Mouse (Mus musculus) activated CD4-positive, CD25-positive, alpha-beta regulatory T cell, adult 4 months (primary cell): ENCODE data around the gene Gm10260. TPM values are rescaled to one million over a fixed set of nuclear protein-coding genes. Genes with fewer than 3 reads are reported as not detected.

Source experiments
- ATAC-seq: one replicate; pipeline ENCODE4 v1.8.0; 2017
- polyA plus RNA-seq, 2 experiments: library from polyadenylated mRNA; unstranded; fragments of 100-300 nt; shearing (Covaris generic); gene quantifications; one replicate each; pipeline ENCODE4 v1.2.1; 2017

Gm10260 gene
- polyA plus RNA-seq, 2 experiments from 2014 or later = 8.6 to 23.0 TPM

DNA sequence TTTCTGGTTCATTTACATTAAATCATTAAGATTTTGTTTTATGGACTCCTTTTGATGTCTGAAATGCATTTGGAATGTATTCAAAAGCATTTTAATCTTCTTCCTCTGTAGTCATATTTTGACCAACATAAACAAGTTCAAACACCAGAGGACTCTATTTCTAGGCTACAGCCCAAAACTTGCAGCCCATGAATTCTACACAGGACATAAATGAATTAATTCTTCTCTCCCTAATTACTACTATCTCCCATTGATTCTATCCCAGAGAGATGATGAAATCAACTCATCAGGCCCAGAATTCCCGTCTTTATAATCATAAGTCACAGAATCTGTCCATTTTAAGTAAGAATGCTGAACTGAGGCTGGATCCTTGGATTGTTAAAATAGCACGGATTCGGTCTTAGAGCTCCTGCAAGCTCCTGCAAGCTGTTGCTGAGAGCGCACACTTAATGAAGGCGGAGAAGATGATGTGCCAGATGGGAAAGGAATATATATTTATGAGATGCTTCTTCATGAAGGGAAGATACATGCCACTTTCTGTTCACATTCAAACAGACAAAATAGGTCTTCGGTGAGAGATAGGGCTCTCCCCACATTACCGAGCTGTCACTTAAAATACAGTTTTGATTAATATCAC lies 7.7 kb upstream of the Gm10260 start:
- ATAC-seq = no peak

DNA sequence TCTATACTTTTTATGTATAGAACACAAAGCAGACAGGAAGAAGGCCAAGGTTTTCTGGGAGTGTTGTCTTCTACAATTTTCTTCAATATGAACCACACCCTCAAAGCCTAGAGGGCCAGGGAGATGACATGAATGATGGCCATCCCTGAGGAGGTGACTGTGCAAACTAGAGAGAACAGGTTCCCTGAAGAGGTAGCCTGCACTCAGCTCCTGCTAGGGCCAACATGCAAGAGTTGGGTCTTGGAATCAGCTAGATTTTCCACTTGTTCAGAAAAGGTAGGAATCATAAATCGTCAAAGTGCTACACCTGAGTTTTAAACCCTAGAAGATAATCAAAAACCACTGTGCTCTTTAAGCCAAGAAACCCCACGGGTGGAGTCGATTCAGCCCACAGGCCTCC lies 6.2 kb upstream of the Gm10260 start:
- no peak for ATAC-seq

DNA sequence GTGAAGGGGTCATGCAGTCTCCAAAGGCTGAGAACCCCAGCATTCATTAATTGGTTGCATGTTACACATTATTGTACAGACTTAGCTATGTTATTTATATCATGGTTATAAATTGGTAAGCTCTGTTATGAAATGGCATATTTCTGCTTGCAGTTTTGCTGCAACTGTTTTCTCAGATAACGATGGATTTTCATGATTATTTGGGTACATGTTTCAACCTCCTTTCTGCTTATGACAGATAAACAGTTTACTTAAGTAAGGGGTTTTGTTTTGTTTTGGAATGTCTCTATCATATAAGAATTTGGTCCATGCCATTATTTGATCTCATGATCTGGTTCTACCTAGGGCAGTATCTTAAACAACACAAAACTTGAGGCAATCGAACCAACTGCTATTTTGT lies 5.5 kb upstream of the Gm10260 start:
- no peak for ATAC-seq

DNA sequence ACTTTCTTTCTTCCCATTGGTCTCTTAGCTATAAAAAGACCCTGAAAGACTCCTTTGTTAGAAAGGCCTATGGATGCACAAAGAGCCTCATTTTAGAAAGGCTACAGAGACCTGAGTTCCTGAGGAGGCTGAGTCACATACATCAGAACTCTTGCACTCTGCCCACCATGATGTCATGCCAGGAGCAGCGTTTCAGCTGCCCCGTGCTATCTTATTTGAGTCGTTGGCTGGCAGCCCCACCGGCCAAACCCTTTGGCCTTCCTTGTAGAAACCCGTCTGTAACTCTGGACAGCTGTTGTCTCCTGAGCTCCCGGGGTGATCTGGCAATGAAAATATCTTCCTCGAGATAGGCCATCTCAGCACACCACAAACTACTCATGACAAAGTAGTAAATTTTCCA lies 3.6 kb upstream of the Gm10260 start:
- no peak for ATAC-seq

DNA sequence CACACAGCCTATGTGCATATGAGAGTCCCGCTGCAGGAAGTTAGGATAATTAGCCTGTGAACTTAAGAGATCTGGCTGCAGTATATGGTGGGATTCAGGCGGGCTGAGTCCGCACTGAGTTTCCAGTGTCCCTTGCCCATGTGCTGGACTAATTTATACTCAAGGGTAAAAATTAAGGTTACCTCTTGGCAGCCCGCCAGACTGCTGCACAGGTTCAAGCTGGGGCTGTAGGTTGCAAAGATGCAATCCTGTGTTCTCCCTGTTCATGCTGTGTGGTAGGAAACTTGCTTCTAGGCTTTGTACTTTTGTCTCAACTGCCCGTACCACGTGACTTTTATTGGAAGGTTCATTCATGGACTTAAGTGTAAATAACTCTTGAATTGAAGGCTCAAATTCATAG lies 3.0 kb upstream of the Gm10260 start:
- ATAC-seq = no peak

DNA sequence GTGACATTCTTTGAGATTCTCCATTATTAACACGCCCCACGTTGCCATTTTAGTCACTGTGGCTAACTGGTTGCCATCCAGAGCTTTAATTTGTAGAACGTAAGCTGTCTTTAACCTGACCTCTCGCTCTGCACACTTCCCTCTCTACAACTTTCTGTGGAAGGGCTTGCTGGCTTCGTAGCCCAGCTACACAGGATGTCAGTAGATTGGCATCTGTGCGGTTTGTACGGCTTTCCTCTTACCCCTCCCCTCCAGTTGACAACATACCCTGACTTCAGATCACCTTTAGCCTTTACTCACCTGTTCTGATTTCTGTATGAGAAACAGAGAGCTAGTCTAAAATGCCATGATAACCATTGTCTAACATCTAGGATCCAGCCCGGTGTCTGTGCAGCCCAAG lies 1.7 kb upstream of the Gm10260 start:
- ATAC-seq = peak; percentile 91

DNA sequence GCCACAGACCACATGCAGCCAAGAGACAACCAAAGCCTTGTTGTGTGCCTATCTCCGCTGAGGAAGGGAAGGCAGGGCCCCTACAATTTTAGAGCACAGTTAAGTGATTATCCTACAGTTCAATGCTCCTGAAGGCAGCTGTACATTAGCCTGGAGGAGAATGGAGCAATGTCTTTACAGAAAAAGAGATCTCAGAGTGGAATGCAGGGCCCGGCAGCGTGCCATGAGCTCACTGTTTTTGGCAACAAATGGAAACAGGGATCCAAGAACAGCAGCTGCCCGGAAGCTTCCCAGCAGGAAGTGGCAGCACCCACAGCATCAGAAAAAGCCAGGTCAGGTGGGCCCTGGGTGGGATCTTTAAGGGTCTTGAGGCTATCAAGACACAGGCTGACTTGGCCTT lies 3.4 kb downstream of the Gm10260 start:
- ATAC-seq = no peak

DNA sequence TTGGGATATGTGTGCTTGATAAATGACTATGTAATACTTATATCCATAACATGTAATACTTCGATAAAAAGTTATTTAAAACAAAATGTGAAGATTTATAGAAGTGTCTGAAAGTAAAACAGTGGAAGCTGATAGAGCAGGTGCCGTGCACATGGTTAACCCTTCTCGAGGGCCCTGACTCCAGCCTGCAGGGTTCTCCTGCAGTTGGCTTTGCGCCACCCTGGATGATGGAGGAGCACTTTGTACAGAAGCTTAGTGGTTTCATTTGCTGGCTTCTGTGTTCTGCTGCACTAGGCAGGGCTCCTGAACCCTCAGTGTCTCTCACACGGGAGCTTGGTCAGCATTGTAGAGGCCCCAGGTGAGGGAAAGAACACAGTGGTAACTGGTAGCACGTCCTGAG lies 4.3 kb downstream of the Gm10260 start:
- ATAC-seq = no peak

DNA sequence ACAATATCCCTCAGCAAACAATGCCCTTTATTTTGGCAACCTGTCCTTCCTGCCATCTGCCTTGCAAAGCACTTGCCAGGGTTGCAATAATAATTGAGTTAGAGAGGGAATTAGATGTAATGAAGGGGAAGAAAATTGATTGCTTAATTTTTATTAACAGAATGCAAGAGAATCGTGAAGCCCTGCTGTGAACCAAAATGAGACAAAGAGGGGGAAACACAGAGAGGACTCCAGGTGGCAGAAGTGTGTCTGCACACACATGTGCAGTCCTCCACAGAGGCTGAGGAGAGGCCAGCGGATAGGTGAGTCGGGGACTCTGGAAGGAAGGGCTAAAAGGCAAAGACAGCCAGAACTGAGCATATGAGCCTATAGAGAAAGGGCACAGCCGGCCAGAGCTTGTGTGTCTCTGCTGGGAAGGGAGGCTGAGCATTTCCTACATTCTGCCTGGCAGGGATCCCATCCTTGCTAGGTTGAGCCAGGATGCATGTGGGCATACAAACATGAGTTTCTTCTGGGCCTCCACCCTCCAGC lies 9.5 kb downstream of the Gm10260 start:
- ATAC-seq = no peak

DNA sequence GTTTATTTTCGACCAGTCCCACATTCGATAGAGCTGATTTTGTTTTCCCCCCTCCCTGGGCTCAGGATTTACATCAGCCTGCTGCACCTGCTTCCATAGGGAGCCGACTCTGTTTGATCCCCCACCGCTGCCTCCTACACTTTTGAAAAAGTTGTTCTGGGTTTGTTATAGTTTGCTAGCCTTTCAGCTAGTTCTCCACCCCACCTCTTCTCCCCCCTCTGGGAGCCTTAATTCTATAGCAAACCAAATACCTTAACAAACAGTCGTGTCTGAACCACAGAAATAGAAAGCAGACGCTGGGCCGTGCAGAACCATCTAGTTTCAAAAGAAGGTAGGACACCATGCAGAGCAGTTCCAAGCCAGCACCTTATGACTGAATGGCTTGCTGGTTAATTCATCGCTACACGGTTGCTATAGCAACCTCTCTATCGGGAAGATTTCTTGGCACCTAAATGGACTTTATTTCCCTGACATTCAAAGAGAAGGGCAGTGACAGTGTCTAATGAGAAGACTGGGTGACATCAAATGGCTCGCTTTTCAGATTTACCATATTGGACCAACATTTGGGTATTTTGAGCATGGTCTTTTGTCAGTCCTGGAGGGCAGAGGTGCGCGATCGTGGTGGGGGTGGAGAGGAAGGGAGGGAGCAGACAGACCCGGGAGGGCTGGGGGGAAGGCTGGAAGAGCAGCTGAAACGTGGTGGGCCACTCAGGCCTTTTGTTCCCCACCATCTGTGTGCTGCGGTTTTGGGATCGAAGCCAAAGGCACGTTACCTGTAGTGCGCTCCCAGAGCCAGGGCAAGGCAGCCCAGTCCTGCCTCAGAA lies 13.2 kb downstream of the Gm10260 start:
- no peak for ATAC-seq

DNA sequence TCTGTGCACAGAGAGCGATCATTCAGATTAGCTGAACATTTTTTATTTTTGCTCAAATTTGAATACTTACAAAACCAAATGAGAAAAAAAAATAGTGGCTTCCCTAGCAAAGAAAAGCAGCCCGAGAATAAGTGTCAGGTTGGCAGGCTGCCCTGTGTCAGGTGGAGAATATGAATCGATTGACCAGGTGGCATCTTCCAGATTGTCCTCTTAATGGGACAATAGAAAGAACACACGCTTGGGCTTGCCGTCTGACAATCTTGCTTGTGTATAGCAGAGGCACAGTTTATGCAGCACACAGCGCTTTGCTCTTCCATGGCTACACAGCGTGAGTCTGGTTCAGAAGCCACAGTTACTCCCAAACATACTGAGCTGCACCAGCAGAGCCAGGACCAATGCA lies 15.8 kb downstream of the Gm10260 start:
- no peak for ATAC-seq

DNA sequence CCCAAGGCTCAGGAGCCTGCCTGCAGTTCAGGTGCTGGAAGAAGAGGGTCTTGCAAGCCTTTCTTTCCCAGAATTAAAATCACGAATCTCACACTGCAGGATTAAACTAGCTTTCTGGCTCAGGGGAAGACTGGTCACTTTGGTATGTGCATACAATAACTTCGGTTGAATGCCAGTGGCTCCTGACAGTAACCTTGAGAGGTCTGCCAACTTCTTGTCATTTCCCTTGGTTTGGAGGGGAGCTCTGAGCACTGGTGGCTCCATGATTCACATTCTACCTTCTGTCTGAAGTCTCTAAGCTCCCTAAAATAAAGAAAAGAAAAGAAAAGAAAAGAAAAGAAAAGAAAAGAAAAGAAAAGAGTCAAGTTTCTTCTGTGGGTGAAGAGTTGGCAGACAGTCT lies 16.4 kb downstream of the Gm10260 start:
- no peak for ATAC-seq

DNA sequence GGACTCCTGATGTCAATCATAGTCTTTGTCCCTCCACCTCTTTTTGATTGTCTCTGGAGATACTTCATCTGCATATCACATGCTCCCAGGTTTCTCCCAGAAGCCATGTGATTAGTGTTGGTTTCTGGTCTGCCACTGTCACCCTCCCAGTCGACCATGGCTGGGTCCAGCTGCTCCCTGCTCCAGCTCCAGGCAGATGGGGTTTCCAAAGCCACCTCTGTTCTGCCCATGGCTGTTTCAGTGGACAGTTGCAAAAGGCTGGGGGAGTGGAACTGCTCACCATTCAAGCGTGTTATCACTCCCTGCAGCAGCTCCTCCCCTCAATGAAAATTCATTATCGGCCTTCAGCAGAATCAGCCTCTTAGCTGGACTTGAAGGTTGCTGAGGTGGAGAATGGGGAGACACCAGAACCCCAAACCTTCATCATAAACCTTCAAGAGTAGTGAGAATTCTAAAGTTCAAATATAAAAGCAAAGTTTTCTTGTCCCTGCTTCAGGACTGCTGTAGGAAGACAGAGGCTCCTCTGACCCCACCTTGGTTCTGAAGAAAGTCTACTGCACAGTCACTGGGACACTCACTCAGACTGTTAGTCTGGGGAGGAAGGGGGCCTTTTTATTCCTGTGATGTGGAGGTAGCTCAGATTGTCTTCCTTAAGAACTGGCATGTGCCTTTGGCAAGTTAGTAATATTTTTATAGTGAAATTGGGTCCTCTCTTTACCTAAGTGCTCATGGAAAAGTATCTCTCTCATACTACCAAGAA lies 17.0 kb downstream of the Gm10260 start:
- ATAC-seq = no peak

DNA sequence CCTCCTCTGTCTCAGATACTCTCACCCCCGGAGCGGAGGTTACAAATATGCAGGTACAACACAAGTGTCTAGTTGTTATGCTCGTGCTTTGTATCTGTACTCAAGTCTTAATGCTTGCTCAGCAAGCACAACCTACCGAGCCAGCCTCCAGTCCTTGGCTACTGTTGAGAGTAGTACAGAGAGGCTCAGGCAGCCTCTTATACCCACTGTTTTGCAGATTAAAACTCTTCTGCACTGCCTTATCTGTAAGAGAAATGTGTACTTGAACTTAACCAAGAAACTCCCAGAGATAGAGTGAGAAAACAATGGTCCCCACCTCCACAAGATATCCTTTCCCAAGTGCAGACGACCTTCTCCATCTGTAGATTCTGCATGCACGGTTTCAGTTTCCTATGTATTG lies 24.5 kb downstream of the Gm10260 start:
- no peak for ATAC-seq

DNA sequence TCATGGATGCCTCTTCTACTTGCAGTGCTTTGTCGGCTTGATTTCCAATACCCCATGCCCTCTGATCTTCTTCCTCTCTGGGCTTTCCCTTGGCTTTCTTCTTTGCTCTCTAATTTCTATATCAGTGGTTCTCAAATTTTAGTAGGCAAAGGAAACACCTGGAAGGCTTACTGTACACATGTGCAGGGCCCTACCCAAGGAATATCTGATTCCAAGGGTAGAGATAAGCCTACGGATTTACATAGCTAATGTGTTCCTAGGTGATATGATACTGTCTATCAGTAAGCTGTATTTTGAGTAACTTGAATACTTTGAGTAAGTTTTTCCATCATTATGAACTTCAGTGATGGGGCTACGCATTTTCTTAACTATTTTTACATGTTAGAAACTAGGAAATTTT lies 25.7 kb downstream of the Gm10260 start:
- no peak for ATAC-seq

DNA sequence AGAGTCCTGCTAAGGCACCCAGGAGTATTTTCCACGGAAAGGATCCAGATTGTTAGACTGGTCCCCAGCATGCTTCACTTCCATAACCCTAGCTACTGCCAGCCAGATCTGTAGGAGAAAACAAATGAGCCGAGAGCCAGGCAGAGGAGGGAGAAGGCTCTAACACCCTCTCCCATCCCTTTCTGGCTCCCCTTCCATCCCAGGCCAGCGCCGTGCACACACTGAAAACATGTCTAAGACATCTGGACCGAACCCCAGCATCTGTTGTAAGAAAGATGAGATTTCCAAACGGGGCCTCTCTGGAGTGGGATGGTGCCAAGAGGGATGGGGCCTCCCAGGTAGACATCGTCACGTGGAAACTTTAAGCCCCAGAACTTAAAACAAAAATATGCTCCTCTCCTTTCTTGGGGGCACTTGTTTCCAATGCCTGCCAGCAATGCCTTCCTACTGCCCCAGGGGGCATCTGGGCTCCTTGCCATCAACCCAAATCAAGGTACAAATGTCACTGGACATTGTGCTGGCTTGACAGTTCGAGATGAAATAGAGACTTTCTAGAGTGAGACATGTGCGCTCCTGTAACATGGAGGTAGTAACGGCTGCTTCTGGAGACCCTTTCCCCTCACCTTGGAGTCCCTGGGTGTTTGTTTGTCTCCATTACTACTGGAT lies 35.1 kb downstream of the Gm10260 start:
- no peak for ATAC-seq

DNA sequence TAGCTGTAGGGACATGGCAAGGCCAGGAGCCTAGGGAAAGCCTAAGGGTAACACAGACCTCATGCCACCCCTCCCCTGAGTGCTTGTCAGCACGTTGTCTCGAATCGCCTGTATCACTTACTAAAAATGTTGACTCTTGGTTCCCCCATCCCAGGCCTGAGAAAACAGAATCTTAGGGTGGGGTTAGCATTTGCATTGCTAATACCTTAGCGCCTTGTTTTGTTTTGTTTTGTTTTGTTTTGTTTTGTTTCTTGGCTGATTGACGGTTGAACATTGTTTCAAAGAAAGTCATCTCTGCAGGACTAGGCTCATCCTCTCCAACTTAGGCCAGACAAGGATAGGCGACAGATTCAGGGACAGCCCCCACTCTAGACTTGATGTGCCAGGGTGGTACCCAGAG lies 35.9 kb downstream of the Gm10260 start:
- no peak for ATAC-seq

DNA sequence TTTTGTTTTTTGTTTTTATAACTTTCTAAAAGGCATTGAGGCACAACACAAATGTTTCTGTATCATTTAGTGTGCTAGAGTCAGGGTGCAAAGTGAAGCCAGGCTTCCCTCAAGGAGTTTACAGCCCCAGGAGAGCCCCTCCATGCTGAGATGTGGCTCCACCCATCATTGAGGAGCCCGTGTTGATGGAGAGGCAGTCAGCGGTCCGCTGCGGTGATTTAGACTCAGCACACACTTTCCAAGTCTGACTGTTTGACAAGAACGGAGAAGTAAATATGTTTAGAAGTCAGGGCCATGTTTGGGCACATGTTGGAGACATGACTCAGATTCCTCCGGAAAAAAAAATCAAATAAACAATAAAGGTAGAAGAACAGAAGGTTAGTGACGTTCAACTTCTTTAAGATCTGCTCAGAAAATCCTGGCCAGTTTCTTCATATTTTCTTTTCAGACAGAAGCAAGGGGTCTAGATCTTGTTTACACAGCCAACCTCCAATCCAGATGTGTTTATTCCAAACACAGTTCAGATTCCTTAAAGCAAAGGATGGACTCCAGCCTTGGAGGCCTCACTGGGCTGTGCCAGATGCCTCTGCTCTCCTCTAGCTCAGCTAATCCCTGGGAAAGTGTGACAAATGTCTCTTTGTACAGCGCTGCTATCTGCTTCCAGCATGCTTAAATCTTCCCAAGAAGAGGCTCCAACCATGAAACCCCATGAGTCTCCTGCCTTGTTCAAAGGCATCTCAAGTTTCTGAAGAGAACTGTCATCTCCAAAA lies 47.7 kb downstream of the Gm10260 start:
- ATAC-seq = no peak

DNA sequence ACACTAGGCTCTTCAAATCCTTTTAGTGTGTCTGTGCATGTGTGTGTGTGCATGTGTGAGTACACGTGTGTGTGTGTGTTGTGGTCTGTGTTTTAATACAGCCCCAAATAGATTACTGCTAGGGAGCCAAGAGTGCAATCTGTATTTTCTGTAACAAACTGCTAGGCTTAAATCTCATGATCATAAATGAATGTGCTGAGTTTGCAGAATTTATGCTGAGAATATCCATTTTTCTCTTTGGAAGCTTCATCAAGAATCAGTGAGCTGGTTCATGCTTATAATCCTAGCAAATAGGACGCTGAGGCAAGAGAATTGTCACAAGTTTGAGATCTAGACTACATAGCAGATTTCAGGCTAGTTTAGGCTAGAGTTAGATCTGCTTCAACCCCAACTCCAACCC lies 48.9 kb downstream of the Gm10260 start:
- ATAC-seq = no peak
